Mouse (Mus musculus): ENCODE data around the gene Foxp3.

Foxp3 gene

DNA sequence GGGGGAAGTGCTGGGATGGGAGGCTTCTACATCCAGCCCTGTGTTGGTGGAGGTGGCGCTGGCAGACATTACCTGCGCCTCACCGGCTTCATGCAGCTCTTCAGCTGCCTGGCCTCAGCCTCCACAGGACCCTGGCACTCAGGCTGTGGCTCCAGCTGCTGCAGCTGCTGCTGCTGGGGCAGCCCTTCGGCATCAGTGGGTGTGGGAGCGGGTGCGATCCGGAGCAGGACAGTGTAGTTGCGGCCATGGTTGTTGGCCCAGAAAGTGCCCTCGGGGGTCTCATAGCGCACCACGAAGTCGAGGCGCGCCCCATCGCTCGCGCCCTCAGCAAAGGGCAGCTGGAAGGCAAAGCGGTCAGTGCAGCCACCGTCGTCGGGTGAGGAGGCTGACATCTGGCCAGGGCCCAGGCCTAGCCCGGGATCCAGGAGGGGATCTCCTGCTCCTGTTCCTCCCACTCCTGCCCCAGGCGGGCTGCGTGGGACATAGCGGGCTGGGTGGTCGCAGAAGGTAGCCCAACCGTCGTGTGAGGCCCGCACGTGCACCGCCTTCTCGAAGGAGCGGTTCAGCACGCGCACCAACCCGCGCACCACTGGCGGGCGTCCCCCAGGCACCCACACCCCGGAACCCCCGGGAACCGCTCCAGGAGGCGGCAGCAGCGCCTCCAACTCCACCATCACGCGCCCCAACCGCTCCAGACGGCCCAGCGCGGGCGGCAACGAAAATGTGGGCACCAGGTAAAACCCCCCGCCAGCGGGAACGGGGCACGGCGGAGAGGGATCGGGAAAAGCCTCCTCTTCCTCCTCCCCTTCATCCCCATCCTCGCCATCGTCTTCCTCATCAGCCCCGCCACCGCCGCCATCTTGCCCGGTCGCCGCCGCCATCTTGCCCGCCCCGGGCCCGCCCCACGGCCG lies at the start of gene Foxp3:
TSS of gene Foxp3 (plus strand) at position 469 of the 911 bp plus-strand sequence.
- in situ Hi-C loops (cut with MseI, MboI), result no loop called here

DNA sequence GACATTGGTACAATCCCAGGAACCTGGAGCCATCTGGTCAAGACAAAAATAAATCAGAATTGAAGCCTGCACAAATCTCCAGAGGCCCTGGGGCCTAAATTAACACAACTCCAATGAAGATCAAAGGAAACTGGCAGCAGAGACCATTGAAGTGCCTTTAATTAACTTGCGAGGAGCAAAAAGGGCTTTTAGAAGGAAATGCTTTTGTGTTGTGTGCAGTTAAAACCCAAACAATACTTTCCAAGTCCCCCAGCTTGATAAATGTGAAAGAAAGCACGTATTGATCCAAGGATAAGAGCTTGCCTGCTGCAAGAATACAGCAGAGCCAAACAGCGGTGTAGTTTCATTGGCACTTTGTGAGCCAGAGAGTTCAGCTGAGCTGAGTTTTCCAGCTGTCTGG lies 48.5 kb upstream of the Foxp3 start:
- in situ Hi-C loops (cut with MseI, MboI), result no loop called here

DNA sequence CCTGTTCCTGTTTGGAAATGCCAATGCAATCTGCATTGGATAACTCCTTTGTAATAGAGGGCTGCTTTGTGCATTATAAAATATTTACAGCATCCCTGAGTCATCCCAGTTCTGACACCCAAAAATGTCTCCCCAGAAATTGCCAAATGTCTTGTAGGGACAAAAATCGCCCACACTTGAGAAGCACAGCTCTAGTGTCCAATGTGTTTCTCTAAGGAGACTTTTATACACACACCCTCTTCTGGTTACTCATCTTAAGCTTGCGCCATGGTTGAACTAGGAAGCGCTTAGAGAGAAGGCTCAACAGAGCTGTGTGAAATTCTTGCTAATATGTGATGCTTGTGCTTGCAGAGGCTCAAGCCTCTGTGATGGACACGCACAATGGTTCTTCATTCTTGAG lies 20.0 kb upstream of the Foxp3 start:
- in situ Hi-C loops (cut with MseI, MboI), result no loop called here

DNA sequence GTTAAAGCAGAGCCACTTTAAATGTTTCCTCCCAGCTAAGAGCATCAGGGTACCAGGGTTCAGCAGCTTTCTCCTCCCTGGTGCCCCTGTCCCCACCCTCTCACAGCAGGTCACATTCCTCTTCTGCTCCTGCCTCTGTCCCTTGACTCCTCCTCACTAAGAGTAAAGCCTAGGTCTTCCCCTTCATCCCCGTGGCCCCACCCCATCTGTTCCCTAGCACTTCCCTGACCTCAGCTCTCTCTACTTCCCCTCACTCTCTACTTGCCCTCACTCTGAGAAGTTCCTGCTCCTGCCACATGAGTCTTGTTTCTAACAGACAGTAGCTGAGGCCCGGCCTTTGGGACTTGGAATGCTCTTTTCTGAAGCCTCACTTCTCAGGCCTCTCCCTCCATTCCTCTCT lies 10.4 kb upstream of the Foxp3 start:
- in situ Hi-C loops (cut with MseI, MboI), result no loop called here

DNA sequence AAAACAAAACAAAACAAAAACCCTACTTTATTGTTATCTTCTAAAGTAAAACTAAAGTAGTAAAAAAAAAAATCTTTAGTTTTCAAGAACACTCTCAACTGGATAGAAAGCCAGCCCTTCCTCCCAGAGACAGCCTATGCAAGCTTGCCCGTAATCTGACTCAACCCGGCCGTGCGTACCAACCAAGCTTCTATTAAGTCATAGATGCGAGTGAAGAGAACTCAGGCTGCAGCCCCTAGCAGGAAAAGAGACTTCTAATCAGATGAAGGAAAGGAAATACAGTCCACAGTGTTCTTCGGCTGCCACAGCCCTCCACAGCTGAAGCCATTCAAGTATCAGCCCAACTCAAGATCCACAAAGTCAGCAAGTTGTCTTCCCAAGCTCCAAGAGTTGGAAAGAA lies 7.1 kb upstream of the Foxp3 start:
- in situ Hi-C loops (cut with MseI, MboI), result no loop called here

DNA sequence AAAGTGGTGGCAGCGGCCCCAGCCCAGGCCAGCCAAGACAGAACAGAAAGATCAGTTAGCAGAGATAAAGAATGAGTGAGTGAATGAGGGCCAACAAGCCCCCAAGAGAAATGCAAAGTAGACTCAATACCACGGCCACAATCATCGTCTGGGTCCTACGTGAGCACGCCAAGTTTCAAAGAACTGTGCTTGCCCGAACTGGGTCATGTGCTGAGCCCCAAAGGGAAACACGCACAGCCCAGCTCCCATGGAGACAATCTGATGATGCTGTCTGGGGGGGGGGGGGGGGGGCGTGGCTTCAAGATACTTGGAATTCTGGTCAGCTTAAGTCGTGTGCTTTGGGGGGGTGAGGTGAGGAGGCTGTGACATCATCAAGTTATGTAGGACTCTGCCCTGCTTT lies 6.0 kb upstream of the Foxp3 start:
- in situ Hi-C loops (cut with MseI, MboI), result no loop called here

DNA sequence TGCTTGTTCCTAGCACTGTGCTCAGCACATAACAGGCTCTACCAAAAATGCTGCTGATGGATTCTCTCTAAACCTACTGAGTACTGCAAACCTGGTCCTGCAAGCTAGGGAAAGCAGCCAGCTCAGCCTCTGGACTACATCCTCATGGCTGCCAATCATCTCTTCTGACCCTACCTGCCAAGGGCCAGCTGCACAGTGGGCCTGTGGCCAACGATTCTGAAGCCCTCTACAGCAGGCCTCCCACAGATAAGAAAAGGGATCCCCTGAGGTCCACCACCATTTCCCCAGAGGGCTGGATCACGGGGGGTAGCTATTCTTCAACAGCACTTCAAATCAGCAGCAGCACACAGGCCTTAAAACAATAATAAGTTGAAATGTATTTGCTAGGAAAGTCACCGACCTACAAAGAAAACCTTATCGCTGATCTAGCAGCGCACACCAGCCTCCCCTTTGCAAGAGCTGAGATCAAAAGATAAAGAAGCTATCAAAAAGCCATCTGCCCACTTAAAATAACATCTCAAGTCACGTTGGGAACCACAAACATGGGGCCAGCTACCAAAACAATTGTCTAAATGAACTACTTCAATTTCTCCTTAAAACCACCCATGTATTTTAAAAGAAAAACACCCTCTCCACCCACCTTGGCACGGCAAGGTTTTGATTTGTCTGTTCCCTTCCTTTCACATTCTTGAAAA lies 2.8 kb upstream of the Foxp3 start:
- in situ Hi-C loops (cut with MseI, MboI), result no loop called here

DNA sequence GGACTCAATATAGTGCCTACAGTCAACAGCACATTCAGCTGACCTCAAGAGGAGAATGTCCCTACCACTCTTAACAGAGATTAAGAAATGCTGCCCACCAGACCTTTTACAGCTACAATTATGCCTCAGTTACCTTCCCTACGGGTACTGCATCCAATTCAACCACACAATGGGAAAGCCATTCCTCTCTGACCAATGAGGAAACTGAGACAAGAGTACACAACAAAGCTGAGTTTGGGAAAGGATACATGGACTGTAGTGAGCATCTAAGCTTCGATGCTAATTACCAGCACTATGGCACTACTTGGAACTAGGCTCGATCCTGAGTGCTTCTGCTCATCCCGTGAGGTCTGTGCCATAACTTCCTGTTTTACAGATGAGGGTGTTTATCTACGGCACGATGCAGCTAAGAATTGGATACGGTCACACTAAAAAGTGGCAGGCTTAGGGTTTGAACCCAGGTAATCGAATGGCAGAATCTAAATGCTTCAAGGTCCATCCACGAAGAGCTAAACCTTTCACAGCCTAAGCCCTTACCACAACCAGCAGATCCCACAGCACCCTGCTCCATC lies 1.8 kb upstream of the Foxp3 start:
- in situ Hi-C loops (cut with MseI, MboI), result no loop called here

DNA sequence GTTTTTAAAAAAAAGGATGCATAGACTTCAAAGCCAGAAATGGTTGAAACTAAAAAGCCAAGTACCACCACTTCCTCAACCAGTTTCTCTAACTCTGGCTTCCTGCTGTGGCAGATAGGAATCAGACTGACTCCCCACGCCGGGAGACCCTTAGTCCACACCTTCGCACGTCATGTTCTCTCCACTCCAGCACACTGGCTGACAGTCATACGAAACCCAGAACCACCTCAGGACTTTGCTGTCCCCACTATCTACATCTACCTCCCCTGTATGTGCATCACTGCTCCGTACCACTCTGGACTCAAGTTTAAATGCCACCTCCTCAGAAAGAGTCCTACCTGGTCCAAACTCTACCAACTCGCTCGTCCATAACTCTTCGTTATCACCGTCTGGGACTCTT lies 978 bp upstream of the Foxp3 start:
- in situ Hi-C loops (cut with MseI, MboI), result no loop called here

DNA sequence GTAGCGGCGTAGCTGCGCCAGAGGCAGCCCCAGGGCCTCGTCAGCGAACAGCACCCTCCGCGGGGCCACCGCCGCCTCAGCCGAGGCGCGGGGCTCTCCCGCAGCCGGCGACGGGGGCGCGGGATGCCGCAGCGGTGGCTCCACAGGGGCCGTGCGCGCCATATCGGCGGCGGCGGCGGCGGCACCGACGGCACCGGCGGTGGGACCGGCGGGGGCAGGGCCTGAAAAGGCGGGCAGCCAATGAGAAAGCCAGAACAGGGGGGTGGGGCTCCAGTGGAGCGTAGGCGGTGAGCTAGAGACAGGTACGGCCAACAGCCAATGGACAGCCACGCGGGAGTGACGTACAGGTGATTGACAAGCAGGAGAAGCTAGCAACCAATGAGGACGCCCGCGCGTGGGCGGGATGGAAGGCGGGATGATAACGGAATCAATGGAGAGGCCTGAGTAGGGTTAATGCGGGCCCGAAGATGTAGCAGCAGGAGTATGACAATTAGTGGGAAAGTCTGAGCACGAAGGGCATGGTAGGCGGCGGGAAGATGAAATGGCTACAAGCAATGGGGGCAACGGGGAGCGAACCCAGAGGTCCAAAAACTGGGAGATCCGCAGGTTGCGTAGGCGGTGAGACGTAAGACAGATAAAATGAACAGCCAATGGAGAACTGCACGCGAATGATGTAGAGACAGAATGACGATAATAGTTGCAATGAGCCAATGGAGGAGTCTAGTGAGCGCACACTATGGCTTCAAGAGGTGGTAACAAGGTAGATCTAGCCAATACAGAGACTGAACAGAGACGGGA lies 842 bp downstream of the Foxp3 start, which contains the start of gene Ppp1r3f:
TSS of gene Ppp1r3f (minus strand) at position 197 of the 798 bp plus-strand sequence.
- in situ Hi-C loops (cut with MseI, MboI), result no loop called here

DNA sequence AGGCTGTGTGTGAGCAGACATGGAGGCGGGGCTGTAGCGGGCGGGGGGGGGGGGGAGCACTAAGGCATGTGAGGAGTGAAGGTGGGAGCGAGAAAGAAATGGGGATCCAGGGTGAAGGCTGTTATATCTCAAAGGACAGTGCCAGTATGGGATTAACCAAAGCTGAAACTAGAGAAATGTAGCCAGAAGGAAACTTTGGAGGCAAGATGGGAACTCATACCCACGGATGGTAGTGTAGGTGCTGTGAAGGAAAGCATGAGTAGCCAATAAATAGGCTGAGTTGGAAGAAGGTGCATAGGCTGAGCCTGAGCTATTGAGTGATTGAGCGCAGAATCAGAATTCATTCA lies 1.4 kb downstream of the Foxp3 start:
- in situ Hi-C loops (cut with MseI, MboI), result no loop called here

DNA sequence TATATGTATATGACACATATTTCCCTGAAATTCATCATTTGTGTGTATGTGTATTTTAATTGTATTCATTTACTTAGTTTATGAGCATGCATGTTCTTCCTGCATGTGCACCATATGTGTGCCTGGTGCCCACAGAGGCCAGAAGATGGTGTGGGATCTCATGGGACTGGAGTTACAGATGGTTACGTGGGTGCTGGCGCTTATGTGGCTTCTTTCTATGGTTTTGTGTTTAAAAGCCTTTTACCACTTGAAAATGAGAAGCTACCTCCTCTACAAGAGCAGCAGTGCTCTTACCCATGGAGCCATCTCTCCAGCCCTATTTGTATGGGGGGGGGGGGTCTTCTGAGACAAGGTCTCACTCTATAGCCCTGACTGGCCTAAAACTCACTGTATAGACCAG lies 7.7 kb downstream of the Foxp3 start:
- in situ Hi-C loops (cut with MseI, MboI), result no loop called here

DNA sequence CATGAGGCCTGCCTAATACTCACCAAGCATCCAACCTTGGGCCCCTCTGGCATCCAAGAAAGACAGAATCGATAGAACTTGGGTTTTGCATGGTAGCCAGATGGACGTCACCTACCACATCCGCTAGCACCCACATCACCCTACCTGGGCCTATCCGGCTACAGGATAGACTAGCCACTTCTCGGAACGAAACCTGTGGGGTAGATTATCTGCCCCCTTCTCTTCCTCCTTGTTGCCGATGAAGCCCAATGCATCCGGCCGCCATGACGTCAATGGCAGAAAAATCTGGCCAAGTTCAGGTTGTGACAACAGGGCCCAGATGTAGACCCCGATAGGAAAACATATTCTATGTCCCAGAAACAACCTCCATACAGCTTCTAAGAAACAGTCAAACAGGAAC lies 10.4 kb downstream of the Foxp3 start:
- in situ Hi-C loops (cut with MseI, MboI), result no loop called here

DNA sequence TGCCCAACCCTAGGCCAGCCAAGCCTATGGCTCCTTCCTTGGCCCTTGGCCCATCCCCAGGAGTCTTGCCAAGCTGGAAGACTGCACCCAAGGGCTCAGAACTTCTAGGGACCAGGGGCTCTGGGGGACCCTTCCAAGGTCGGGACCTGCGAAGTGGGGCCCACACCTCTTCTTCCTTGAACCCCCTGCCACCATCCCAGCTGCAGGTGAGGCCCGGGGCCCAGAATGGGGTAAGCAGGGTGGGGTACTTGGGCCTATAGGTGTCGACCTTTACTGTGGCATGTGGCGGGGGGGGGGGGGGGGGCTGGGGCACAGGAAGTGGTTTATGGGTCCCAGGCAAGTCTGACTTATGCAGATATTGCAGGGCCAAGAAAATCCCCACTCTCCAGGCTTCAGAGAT lies 12.9 kb downstream of the Foxp3 start:
- in situ Hi-C loops (cut with MseI, MboI), result no loop called here

DNA sequence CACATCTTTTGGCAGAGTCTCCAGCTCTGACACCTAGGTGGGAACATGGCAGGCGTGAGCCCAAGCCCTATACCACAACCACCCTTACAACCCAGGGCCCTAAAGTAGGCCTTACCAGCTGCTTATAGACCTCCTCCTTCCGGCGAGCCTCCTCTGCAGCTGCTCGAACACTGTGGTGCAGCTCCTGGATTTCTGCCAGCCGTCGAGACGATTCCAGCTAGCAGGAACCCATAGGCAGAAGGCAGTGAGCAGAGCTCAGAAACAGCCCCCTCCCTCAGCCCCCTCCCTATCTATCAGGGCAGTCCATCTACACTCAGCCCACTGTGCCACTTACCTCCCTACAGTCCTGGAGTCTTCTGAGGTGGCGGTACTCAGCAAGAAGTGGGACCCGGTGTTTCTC lies 21.9 kb downstream of the Foxp3 start:
- in situ Hi-C loops (cut with MseI, MboI), result no loop called here

DNA sequence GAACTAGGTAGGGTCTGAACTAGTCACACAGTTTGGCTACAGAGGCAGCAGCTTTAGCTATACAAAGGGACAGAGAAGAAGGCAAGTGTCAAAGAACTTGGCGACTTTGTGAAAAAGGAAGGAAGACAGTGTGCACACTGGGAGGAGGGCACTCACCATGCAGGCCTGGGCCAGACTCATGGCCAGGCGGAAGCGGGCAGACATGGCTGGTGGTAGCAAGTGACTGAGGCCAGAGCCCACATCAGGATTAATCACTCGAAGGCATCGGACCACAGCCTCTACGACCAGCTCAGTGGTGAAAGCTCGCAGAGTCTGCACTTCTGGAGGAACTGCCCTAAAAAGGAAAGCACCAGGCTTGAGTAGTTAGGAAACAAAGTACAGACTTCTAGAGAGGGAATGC lies 30.6 kb downstream of the Foxp3 start:
- in situ Hi-C loops (cut with MseI, MboI), result no loop called here

DNA sequence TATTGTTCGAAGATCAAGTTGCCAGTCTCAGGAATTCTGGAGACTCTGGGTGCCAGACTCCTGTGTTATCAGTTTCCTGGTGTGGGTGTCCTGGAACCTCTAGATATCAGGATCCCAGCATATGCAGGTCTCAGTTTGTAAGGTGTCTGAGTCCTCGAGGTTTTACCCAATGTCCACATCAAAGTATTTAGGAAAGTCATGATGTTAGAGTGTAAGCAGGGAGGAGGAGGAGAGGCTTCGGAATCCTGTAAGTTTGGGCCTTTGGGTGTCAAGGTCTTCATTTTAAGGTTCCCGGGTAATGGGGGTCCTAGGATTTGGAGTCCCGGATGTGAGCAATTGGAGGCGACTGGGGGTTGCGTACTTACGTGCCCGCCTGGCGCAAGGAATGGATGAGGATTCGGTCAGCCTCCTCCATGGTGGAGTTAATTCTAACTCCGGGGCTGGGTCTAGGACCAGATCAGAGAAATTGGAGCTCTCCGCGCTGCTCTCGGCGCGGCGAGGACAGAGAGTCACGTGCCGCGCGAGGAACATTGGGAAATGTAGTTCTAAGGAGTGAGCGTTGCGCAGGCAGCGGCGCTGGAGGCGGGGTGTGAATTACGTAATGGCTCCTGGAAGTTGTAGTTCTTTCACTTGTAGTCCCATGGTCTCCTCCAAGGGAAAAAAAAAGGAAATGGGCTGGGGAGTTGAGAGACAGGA lies 31.6 kb downstream of the Foxp3 start, which contains the start of gene Ccdc22:
TSS of gene Ccdc22 (minus strand) at position 639 of the 696 bp plus-strand sequence.
- in situ Hi-C loops (cut with MseI, MboI), result no loop called here

DNA sequence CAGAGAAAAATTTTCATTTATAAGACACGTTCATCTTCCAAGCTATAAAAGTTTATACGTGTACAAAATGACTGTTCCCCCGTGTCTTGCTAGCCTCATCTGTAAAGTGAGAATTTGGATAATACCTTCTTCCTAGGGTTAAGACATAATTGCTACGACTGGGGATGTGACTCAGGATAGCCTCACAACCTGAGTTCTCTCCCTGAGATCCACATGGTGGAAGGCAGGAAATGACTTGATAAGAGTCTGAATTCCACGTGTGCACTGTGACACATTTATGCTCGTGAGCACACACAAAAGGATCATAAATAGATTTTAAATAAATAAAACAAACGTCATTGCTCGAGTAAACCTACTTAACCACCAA lies 32.1 kb downstream of the Foxp3 start:
- in situ Hi-C loops (cut with MseI, MboI), result no loop called here

DNA sequence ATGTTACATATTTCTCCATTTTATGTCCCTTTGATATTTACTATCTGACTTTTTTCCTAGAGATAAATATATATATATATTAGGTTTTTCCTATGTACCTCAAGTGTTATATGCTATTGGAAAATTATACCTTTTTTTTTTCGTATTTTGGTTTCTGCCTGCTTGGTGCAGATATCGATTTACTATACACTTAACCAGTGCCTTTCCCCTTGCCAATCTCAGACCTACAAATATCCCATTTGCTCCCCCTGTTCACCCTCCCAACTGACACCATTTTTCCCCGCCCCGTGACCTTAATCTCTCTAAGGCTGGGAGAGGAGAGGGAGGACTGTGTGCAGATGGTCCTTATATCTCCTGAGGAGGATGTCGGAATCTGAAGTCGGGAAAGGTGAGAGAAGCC lies 33.3 kb downstream of the Foxp3 start, which contains the start of gene Cacna1f:
TSS of gene Cacna1f (plus strand) at position 301 of the 400 bp plus-strand sequence.
- in situ Hi-C loops (cut with MseI, MboI), result no loop called here

DNA sequence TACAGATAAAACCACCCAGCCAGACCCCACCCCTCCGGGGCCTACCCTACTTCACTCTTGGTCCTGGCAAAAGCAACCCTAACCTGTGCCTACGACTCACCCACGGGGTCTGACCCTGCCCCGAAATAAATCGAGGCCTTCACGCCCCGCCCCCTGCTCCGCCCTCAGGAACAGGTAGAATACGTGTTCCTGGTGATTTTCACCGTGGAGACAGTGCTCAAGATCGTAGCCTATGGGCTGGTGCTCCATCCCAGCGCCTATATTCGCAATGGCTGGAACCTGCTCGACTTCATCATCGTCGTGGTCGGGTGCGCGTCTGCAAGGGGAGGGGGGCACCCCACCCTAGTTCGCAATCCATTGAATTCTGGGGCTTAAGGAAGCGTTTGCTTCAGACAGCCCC lies 36.6 kb downstream of the Foxp3 start:
- in situ Hi-C loops (cut with MseI, MboI), result no loop called here

DNA sequence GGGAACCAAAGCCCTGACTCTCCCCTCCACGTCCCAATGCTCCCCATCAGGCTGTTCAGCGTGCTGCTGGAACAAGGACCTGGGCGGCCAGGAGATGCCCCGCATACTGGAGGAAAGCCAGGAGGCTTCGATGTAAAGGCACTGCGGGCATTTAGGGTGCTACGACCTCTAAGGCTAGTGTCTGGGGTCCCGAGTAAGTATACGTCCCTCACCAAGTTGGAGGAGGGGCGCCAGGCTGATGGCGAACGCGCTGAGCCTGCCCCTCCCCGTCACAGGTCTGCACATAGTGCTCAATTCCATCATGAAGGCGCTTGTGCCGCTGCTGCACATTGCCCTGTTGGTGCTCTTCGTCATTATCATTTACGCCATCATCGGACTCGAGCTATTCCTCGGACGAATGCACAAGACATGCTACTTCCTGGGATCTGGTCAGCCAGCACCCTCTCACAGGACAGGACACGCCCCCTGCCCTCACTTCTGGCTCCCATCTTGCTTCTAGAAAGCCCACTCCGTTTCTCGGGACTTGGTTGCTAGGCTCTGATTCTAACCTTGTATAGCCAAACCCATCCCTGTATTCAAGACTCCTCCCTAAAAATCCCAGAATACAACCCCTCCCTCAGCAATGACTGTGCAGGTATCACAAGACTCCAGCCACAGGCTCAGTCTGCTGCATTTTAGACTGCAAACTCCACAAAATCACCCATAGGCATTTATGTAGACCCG lies 37.3 kb downstream of the Foxp3 start:
- in situ Hi-C loops (cut with MseI, MboI), result no loop called here

Data from mouse trophoblast stem cell (cell line).